Mouse (Mus musculus) liver, postnatal 0 days (tissue): ENCODE measurements around the gene Crb2. TPM values are rescaled to one million over a fixed set of nuclear protein-coding genes. Genes with fewer than 3 reads are reported as not detected.

Experiments
- ATAC-seq: fragments of 200-750 bp; cut with Nextera tagmentation; 2 replicates; pipeline ENCODE4 v1.8.0; 2017; ENCODE audit warnings: mild to moderate bottlenecking, moderate library complexity
- DNase-seq: peaks from one replicate; pipeline ENCODE4 v3.0.0-alpha.2; 2016
- H3K27ac ChIP-seq: fragments of 300-500 bp; sonication (generic); 2 replicates; pipeline ENCODE4 v1.5.1; 2014; ENCODE audit warnings: antibody characterized with exemption, moderate library complexity, mild to moderate bottlenecking, low read depth
- H3K27me3 ChIP-seq: fragments of 300-500 bp; sonication (generic); 2 replicates; pipeline ENCODE4 v1.6.1; 2014; ENCODE audit warnings: low read length, control low read depth, mixed read lengths; ENCODE audit not compliant: insufficient read depth
- H3K36me3 ChIP-seq: fragments of 300-500 bp; sonication (generic); replicated peaks from 2 replicates; pipeline ENCODE4 v1.6.1; 2014; ENCODE audit warnings: mild to moderate bottlenecking, control low read depth, low read length, moderate library complexity, mixed read lengths; ENCODE audit not compliant: insufficient read depth
- H3K4me1 ChIP-seq: fragments of 300-500 bp; sonication (generic); 2 replicates; pipeline ENCODE4 v1.6.1; 2014; ENCODE audit warnings: antibody characterized with exemption, mild to moderate bottlenecking, control low read depth; ENCODE audit not compliant: insufficient read depth
- H3K4me2 ChIP-seq: fragments of 300-500 bp; sonication (generic); 2 replicates; pipeline ENCODE4 v1.6.1; 2014; ENCODE audit warnings: low read depth, mild to moderate bottlenecking, low read length, moderate library complexity, mixed read lengths
- H3K4me3 ChIP-seq: fragments of 300-500 bp; sonication (generic); 2 replicates; pipeline ENCODE4 v1.5.1; 2014; ENCODE audit warnings: low read depth, low read length
- H3K9ac ChIP-seq: fragments of 300-500 bp; sonication (generic); replicated peaks from 2 replicates; pipeline ENCODE4 v1.6.1; 2014; ENCODE audit warnings: mild to moderate bottlenecking, moderate library complexity
- H3K9me3 ChIP-seq: fragments of 300-500 bp; sonication (generic); 2 replicates; pipeline ENCODE4 v1.6.1; 2016; ENCODE audit warnings: mild to moderate bottlenecking, control low read depth, low read length, mixed read lengths
- CTCF ChIP-seq: sonication (generic); IDR thresholded peaks from 2 replicates; pipeline ENCODE4 v1.5.1; 2016; ENCODE audit warnings: antibody characterized with exemption, low read depth
- EP300 ChIP-seq: IDR thresholded peaks from 2 replicates; pipeline ENCODE4 v1.6.1; 2016; ENCODE audit warnings: antibody characterized with exemption, low read depth, mild to moderate bottlenecking
- WGBS: fragments of 180-500 bp; shearing (Covaris S2); extraction: QIAGEN DNeasy Blood & Tissue Kit; methylation state at CpG from one replicate; pipeline ENCODE4 v1.1.7; 2014; ENCODE audit not compliant: insufficient replicate concordance; 5-methylcytosine and 5-hydroxymethylcytosine counted together
- polyA plus RNA-seq: library from polyadenylated mRNA; unstranded; fragments of >200 nt; fragmentation: Nextera tagmentation; extraction: Ambion mirVana; gene quantifications from 2 replicates; pipeline ENCODE4 v1.2.1, GENCODE M21; 2015

The Crb2 gene
- polyA plus RNA-seq, 1 experiment from 2014 or later, result 0.16 TPM

DNA sequence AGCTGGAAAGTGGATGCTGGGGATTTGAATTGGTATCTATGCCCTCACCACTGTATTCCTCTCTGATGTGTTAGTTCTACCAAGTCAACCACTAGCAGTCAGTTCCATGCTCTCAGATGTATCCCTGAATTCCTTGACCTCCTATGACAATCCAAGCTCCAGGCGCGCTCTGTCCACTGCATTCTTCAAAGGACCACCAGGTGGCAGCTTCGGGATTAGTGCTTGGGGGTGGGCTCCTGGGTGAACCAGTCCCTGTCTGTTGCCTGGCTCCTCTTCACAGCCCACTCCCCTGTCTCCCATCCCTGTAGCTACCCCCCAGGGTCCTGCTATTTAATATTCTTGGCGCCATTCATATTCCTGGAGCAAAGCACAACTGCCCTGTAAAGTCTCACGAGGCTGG is 1.5 kb upstream of the Crb2 start:
- H3K36me3 ChIP-seq, result no peaks in the 10 kb centered on the region
- H3K9ac ChIP-seq, result no peak overlapping the region
- peaks cover 14% of the 10 kb centered on the region for H3K27me3 ChIP-seq
- H3K9me3 ChIP-seq, result no peaks in the 10 kb centered on the region
- H3K4me3 ChIP-seq, result no peak overlapping the region
- no peak overlapping the region for H3K4me2 ChIP-seq
- H3K27ac ChIP-seq, result no peak overlapping the region
- no peak for ATAC-seq
- H3K4me1 ChIP-seq, result peaks cover 6% of the 10 kb centered on the region
- WGBS, result 36% methylated on average over 5 of the region's 5 CpGs
- peak; percentile 63 for TF ChIP-seq CTCF
- no peak for TF ChIP-seq EP300
- peak; percentile 58 for DNase-seq

DNA sequence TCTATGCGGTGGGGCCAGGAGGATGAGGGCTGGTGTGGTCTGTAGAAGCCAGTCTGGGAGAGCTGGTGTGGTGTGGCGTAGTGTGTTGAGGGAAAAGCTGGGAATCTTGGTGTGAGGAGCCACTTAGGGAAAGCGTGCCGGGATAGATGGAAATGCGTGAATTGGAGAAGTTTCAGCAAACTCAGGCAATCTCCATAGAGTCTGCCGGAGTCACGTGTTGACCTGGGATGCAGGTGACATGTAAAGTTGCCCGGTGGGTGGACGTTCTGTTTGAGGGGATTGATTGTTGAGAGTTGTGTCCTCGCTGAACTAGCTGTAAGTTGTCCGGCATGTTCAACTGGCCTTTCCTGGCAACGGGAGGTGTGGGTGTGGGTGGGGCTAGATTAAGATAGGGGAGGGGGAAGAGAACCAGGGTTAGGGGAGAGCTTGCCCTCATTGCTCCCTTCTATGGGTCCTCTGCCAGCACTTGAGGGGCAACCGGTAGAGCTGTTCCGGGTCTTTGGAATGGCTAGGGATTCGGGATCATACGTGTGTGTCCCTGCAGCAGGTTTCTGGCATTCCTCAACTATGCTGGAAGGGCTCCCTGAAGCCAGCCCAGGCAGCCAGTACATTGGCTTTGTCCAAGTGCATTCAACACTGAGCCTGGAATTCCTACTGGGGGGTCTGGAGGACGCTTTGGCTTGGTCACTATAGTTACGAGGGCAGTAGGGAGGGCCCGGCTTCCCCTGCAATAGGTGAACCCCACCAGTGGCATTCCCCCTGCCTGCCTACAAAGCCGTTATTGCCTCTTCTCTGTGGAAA is 762 bp downstream of the Crb2 start:
- Histone ChIP-seq H3K4me3 (no peak overlapping the region), H3K9me3 (no peaks in the 10 kb centered on the region), H3K4me1 (peaks cover 8% of the 10 kb centered on the region), H3K4me2 (no peak overlapping the region), H3K27me3 (peaks cover 14% of the 10 kb centered on the region), H3K9ac (no peak overlapping the region), H3K36me3 (no peaks in the 10 kb centered on the region), H3K27ac (no peak overlapping the region)
- WGBS, result 32% methylated on average over 20 of the region's 20 CpGs
- TF ChIP-seq EP300 (no peak), CTCF (no peak)
- DNase-seq, result no peak
- ATAC-seq, result no peak

DNA sequence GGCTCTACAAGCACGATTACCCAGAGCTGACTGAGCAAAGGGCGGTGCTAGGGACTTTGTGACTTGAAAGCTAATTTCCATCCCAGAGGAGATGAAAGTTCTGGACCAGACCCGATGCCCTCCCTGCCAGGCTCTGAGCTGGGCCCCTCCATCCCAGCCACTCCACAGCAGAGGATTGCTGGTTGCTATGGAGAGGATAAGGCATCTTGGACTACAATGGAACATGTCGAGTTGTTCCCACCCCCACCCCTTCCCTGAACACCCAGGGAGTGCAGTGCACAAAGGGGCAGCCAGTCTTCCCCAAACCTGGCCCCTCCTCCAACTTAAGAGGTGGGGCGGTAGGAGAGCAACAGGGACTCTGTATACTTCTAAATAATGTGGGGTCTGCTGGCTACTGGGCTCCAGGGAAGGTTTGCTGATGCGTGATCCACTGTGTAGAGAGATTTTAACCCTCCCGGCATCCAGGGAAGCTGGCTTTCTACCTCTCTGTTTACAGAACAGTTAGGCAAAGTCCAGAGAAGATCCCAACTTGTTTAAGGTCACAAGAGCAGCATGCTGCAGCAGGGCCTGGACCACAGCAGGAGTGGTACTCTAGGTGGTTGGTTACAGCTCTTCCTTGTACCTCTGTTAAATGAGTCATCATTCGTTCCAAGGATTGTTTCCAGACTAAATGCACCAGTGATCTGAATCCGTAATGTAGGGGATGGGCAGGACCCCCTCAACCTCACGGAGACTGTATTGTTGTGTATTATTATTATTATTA is 2.1 kb downstream of the Crb2 start:
- H3K4me2 ChIP-seq, result no peak overlapping the region
- H3K27me3 ChIP-seq, result peaks cover 14% of the 10 kb centered on the region
- no peak overlapping the region for H3K27ac ChIP-seq
- H3K9me3 ChIP-seq, result no peaks in the 10 kb centered on the region
- H3K9ac ChIP-seq, result no peak overlapping the region
- TF ChIP-seq EP300, result no peak
- no peak for TF ChIP-seq CTCF
- DNase-seq, result no peak
- no peaks in the 10 kb centered on the region for H3K36me3 ChIP-seq
- peaks cover 8% of the 10 kb centered on the region for H3K4me1 ChIP-seq
- ATAC-seq, result no peak
- WGBS, result 54% methylated on average over 10 of the region's 10 CpGs
- H3K4me3 ChIP-seq, result no peak overlapping the region

DNA sequence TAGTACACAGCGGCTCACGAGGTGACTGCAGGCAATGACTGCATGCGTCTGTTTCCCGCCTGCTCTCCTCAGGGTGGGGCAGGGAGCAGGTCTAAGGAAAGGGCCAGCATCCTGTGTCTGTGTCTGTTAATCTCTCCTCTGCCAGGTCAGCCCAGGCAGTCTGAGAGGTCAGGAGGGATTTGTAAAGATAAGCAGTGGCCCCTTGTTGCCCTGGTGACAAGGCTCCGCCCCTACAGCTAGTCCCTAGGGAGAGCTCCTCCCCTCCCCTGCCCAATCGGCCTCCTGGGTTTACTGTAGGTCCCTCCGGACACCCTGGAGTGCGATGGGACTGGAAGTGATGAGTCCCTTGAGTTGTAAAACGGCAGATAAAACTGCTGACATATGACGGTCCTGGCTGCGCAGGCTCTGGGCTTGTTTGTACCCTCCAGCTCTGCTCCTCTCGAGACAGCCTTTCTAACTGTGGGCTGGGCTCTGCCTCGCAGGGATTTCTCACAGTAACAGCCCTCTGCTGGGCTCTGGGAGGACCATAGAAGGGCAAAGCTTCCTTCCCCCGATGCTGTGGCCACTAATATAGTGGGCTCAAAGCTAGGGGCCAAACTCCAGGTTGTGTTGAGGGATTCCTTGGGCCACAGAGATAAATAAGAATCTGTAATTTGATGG is 4.4 kb downstream of the Crb2 start:
- Histone ChIP-seq H3K4me3 (no peak overlapping the region), H3K27ac (no peak overlapping the region), H3K9ac (no peak overlapping the region), H3K4me1 (peaks cover 8% of the 10 kb centered on the region), H3K4me2 (peak overlapping the region; percentile 20), H3K27me3 (peaks cover 14% of the 10 kb centered on the region), H3K9me3 (no peaks in the 10 kb centered on the region), H3K36me3 (no peaks in the 10 kb centered on the region)
- peak; percentile 81 for DNase-seq
- TF ChIP-seq EP300 (no peak), CTCF (no peak)
- 3% methylated on average over 14 of the region's 14 CpGs for WGBS
- ATAC-seq, result peak; percentile 89

DNA sequence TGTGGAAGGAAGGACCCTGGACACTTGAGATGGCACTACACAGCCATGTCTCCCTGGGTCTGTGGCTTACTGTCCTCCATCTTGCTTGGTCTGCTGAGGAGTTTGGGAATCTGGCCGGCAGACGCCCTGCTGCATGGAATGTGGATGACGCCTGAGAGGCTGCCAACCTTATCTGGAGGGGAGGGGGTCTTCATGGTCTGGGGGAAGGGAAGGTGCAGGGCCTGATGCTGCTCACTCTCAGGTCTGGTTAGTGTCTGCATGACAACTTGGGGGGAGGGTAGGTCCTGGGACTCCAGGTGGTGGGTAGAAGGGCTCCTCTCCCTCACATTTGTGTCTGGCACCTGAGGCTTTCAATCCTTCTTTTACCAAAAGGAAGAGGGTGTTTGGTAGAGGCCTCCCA is 5.4 kb downstream of the Crb2 start:
- Histone ChIP-seq H3K4me2 (no peak overlapping the region), H3K9ac (no peak overlapping the region), H3K4me1 (peaks cover 8% of the 10 kb centered on the region), H3K9me3 (no peaks in the 10 kb centered on the region), H3K4me3 (no peak overlapping the region), H3K27me3 (peaks cover 23% of the 10 kb centered on the region), H3K36me3 (no peaks in the 10 kb centered on the region), H3K27ac (no peak overlapping the region)
- TF ChIP-seq EP300 (no peak), CTCF (no peak)
- WGBS, result 63% methylated on average over 3 of the region's 3 CpGs
- no peak for DNase-seq
- ATAC-seq, result no peak

DNA sequence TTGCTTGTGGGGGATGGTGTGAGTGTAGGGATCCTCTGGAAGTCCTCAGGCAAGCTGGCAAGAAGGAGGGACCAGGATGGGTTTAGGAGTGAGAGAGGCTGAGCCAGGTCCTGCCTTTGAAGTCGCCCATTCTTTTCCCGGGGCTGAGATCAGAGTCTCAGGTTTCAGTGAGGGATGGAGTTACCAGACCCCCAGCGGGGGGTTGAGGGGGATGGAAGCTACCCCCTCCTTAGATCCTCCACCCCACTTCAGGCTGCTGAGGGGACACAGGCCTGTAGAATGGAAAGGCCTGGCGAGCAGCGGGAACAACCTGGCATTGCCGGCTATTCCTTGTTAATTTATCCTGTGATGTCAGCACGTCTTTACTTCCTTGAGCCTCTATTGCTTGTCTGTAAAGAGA is 6.0 kb downstream of the Crb2 start:
- no peaks in the 10 kb centered on the region for H3K36me3 ChIP-seq
- WGBS, result 52% methylated on average over 7 of the region's 7 CpGs
- peaks cover 8% of the 10 kb centered on the region for H3K4me1 ChIP-seq
- H3K4me2 ChIP-seq, result no peak overlapping the region
- H3K9ac ChIP-seq, result no peak overlapping the region
- H3K9me3 ChIP-seq, result no peaks in the 10 kb centered on the region
- H3K27me3 ChIP-seq, result peaks cover 21% of the 10 kb centered on the region
- ATAC-seq, result no peak
- no peak for DNase-seq
- TF ChIP-seq CTCF, result no peak
- no peak overlapping the region for H3K27ac ChIP-seq
- H3K4me3 ChIP-seq, result no peak overlapping the region
